Mouse (Mus musculus) B cell, adult (primary cell): Measurements from ENCODE around the gene Ccdc174. TPM values are rescaled to one million over a fixed set of nuclear protein-coding genes. Genes with fewer than 3 reads are reported as not detected.

Experiments
- total RNA-seq: library from RNA; stranded (reverse); gene quantifications from 4 replicates; pipeline ENCODE4 v1.2.4, GENCODE M21; 2023; ENCODE audit not compliant: inconsistent age

Ccdc174 gene
- total RNA-seq = 41.0 to 47.8 TPM (median 46.0 TPM) in 4 replicates

DNA sequence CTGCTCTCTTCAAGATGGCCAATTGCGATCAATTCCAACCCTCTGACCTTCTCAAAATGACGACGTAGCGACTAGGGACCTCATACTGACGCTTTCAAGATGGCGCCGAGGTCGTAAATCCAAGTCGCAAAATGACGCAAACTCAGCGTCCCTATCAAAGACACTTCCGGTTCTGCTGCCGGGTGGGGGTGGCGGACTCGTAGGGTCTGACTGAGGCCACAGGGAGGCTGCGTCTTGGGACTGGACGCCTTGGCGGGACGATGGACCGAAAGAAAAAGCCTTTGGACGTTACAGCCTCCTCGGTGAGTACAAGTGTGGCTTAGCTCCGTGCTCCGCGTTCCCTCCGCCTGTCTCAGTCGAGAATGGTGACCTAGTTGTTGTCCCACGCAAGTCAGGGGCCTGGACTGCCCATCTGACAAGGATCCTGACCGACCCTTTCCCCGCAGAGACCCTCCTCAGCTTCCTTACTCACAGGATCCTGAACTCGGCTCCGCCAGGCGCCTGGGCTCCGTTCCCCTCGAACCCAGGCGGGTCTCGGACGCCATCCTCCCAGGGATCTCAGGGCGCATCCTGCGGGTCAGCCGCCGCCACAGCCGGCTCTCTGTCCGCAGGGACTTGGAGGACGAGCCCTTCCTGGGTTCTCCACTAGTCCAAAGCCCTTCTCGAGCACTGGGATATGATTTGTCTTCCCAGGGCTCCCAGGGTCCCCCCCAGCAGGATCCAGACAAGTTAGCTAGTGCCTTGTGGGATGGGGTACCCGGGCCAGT is at the start of gene Ccdc174:
Ccdc174 (plus strand) TSS at position 169 of the 767 bp plus-strand sequence.

DNA sequence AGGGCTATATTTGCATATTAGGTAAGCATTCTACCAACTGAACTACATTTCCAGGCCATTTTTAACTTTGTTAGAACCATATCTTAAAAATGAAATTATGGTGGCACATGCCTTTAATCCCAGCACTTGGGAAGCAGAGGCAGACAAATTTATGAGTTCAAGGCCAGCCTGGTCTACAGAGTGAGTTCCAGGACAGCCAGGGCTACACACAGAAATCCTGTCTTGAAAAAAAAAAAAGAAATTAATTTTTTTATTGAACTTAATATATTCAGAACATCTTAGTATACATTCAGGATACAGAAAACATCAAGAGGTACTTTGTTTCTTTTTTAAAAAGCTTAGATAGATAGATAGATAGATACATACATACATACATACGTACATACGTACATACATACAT is 24.7 kb downstream of the Ccdc174 start, which contains the start of gene 4930590J08Rik:
4930590J08Rik (plus strand) TSS at position 301 of the 400 bp plus-strand sequence.

Other genes with a start within 250 kb of the Ccdc174 start
- 93.7 to 110 TPM (median 99.8 TPM) in 4 replicates for gene Slc6a6, start 194.0 kb upstream of the Ccdc174 start, total RNA-seq
- gene Grip2, start 50.8 kb upstream of the Ccdc174 start, total RNA-seq = 1.00 to 2.2 TPM (median 1.5 TPM) in 4 replicates
- 2.2 to 3.1 TPM (median 2.7 TPM) in 4 replicates for gene 4930590J08Rik, start 24.8 kb downstream of the Ccdc174 start, total RNA-seq
- gene Fgd5, start 100.8 kb downstream of the Ccdc174 start, total RNA-seq = 0.15 TPM in 1 of 4 replicates, not detected in the others
- gene Nr2c2, start 213.3 kb downstream of the Ccdc174 start, total RNA-seq = 67.8 to 79.6 TPM (median 75.8 TPM) in 4 replicates